Mouse (Mus musculus) midbrain, postnatal 0 days (tissue): ENCODE results near the gene Cbr3. TPM values are rescaled to one million over a fixed set of nuclear protein-coding genes. Genes with fewer than 3 reads are reported as not detected.
"Not testable (repeated sequence)": the region's sequence is repeated elsewhere in the genome, so short reads cannot be mapped to it uniquely, and the experiment has no call there.

ENCODE experiments used
- ATAC-seq: fragments of 200-750 bp; cut with Nextera tagmentation; 2 replicates; pipeline ENCODE4 v1.8.0; 2017; ENCODE audit warnings: moderate number of reproducible peaks, mild to moderate bottlenecking, moderate TSS enrichment, moderate library complexity; ENCODE audit not compliant: low FRiP score
- DNase-seq: peaks from one replicate; pipeline ENCODE4 v3.0.0-alpha.2; 2015; ENCODE audit warnings: low spot score
- H3K27ac ChIP-seq: fragments of 300-500 bp; sonication (generic); 2 replicates; pipeline ENCODE4 v1.5.1; 2014; ENCODE audit warnings: low read depth, mild to moderate bottlenecking, low read length, mixed read lengths
- H3K27me3 ChIP-seq: fragments of 300-500 bp; sonication (generic); 2 replicates; pipeline ENCODE4 v1.6.1; 2014; ENCODE audit warnings: low read length, control low read depth, mixed read lengths; ENCODE audit not compliant: insufficient read depth
- H3K36me3 ChIP-seq: fragments of 300-500 bp; sonication (generic); 2 replicates; pipeline ENCODE4 v1.6.1; 2014; ENCODE audit warnings: low read length, control low read depth, mixed read lengths; ENCODE audit not compliant: insufficient read depth
- H3K4me1 ChIP-seq: fragments of 300-500 bp; sonication (generic); 2 replicates; pipeline ENCODE4 v1.6.1; 2014; ENCODE audit warnings: mild to moderate bottlenecking, control low read depth, antibody characterized with exemption, low read length, mixed read lengths; ENCODE audit not compliant: insufficient read depth
- H3K4me2 ChIP-seq: fragments of 300-500 bp; sonication (generic); 2 replicates; pipeline ENCODE4 v1.6.1; 2014; ENCODE audit warnings: low read depth, mild to moderate bottlenecking, low read length, mixed read lengths; ENCODE audit not compliant: poor library complexity, severe bottlenecking
- H3K4me3 ChIP-seq: fragments of 300-500 bp; sonication (generic); 2 replicates; pipeline ENCODE4 v1.5.1; 2014; ENCODE audit warnings: low read depth, mild to moderate bottlenecking, low read length, moderate library complexity
- H3K9ac ChIP-seq: fragments of 300-500 bp; sonication (generic); replicated peaks from 2 replicates; pipeline ENCODE4 v1.6.1; 2014; ENCODE audit warnings: mild to moderate bottlenecking, low read length, moderate library complexity, mixed read lengths; ENCODE audit not compliant: poor library complexity, severe bottlenecking
- H3K9me3 ChIP-seq: fragments of 300-500 bp; sonication (generic); 2 replicates; pipeline ENCODE4 v1.6.1; 2016; ENCODE audit warnings: low read length, control low read depth
- CTCF ChIP-seq: IDR thresholded peaks from 2 replicates; pipeline ENCODE4 v1.5.1; 2016; ENCODE audit warnings: antibody characterized with exemption, mild to moderate bottlenecking
- WGBS: fragments of 180-500 bp; shearing (Covaris S2); extraction: QIAGEN DNeasy Blood & Tissue Kit; methylation state at CpG from one replicate; pipeline ENCODE4 v1.1.7; 2014; 5-methylcytosine and 5-hydroxymethylcytosine counted together
- polyA plus RNA-seq: library from polyadenylated mRNA; unstranded; fragments of >200 nt; fragmentation: Nextera tagmentation; extraction: Ambion mirVana; gene quantifications from 2 replicates; pipeline ENCODE4 v1.2.1, GENCODE M21; 2015
- total RNA-seq: library from RNA; depleted of rRNA; stranded (reverse); fragments of >200 nt; gene quantifications from 2 replicates; pipeline ENCODE4 v1.2.3, GENCODE M21; 2014

Cbr3 gene
- total and polyA plus RNA-seq, 2 experiments from 2014 or later = 3.6 to 4.0 TPM

GRCm38 (mm10) chr16:93684441-93684840 is 1.4 kb downstream of the Cbr3 start:
- no peak for TF ChIP-seq CTCF
- DNase-seq (no peak), ATAC-seq (no peak)
- Histone ChIP-seq H3K27ac (no peak overlapping the region), H3K9me3 (no peaks in the 10 kb centered on the region), H3K4me2 (peak overlapping the region; percentile 66; the same call in 1 of the 2 replicates), H3K27me3 (peaks cover 41% of the 10 kb centered on the region), H3K4me1 (0 out of 2 replicates have a peak, but pooled peaks cover 5% of the 10 kb centered on the region), H3K4me3 (peak overlapping the region; percentile 41; the same call in 1 of the 2 replicates), H3K9ac (no peak overlapping the region), H3K36me3 (no peaks in the 10 kb centered on the region)
- 38% methylated on average over 7 of the region's 7 CpGs for WGBS

- not testable (repeated sequence) for H3K36me3 ChIP-seq, ATAC-seq, H3K9me3 ChIP-seq, H3K4me1 ChIP-seq, H3K4me2 ChIP-seq, DNase-seq, H3K9ac ChIP-seq, H3K27ac ChIP-seq, H3K4me3 ChIP-seq
- peak; percentile 41 for TF ChIP-seq CTCF
- peaks cover 39% of the 10 kb centered on the region for H3K27me3 ChIP-seq
- WGBS = 96% methylated on average over 3 of the region's 3 CpGs
These were observed 2.8 kb downstream of the Cbr3 start for GRCm38 (mm10) chr16:93685783-93686182.

- WGBS = 80% methylated on average over 5 of the region's 7 CpGs
- H3K9ac ChIP-seq = no peak overlapping the region
- ATAC-seq = no peak
These were observed 3.4 kb downstream of the Cbr3 start for GRCm38 (mm10) chr16:93686421-93686820.

GRCm38 (mm10) chr16:93686945-93687344 is 3.9 kb downstream of the Cbr3 start:
- WGBS = 49% methylated on average over 5 of the region's 5 CpGs
- Histone ChIP-seq H3K36me3 (no peaks in the 10 kb centered on the region), H3K9me3 (no peaks in the 10 kb centered on the region), H3K4me1 (0 out of 2 replicates have a peak, but pooled peaks cover 5% of the 10 kb centered on the region), H3K9ac (no peak overlapping the region), H3K4me3 (no peak overlapping the region), H3K27me3 (peaks cover 31% of the 10 kb centered on the region), H3K27ac (no peak overlapping the region), H3K4me2 (no peak overlapping the region)
- DNase-seq (peak; percentile 66), ATAC-seq (no peak)
- peak; percentile 70 for TF ChIP-seq CTCF

More at GRCm38 (mm10) chr16:93686421-93686820, 3.4 kb downstream of the Cbr3 start:
- DNase-seq = no peak
- no peaks in the 10 kb centered on the region for H3K9me3 ChIP-seq
- no peak for TF ChIP-seq CTCF
- no peaks in the 10 kb centered on the region for H3K36me3 ChIP-seq
- no peak overlapping the region for H3K27ac ChIP-seq
- H3K4me2 ChIP-seq = no peak overlapping the region
- H3K4me3 ChIP-seq = no peak overlapping the region
- 0 out of 2 replicates have a peak, but pooled peaks cover 5% of the 10 kb centered on the region for H3K4me1 ChIP-seq
- H3K27me3 ChIP-seq = peaks cover 36% of the 10 kb centered on the region

GRCm38 (mm10) chr16:93691206-93691841 is 8.3 kb downstream of the Cbr3 start:
- H3K9me3 ChIP-seq = no peaks in the 10 kb centered on the region
- no peak overlapping the region for H3K4me3 ChIP-seq
- ATAC-seq (no peak), DNase-seq (no peak)
- no peak overlapping the region for H3K9ac ChIP-seq
- 85% methylated on average over 6 of the region's 6 CpGs for WGBS
- H3K4me1 ChIP-seq = no peaks in the 10 kb centered on the region
- TF ChIP-seq CTCF = no peak
- H3K27me3 ChIP-seq = no peaks in the 10 kb centered on the region
- H3K27ac ChIP-seq = no peak overlapping the region
- no peaks in the 10 kb centered on the region for H3K36me3 ChIP-seq
- H3K4me2 ChIP-seq = no peak overlapping the region

GRCm38 (mm10) chr16:93692744-93693143 is 9.7 kb downstream of the Cbr3 start:
- H3K4me2 ChIP-seq = no peak overlapping the region
- ATAC-seq (no peak), DNase-seq (no peak)
- H3K4me3 ChIP-seq = no peak overlapping the region
- H3K4me1 ChIP-seq = no peaks in the 10 kb centered on the region
- H3K27ac ChIP-seq = no peak overlapping the region
- 79% methylated on average over 2 of the region's 2 CpGs for WGBS
- TF ChIP-seq CTCF = no peak
- H3K9me3 ChIP-seq = no peaks in the 10 kb centered on the region
- H3K36me3 ChIP-seq = no peaks in the 10 kb centered on the region
- H3K9ac ChIP-seq = no peak overlapping the region
- no peaks in the 10 kb centered on the region for H3K27me3 ChIP-seq
